Mouse (Mus musculus) embryonic facial prominence, embryonic 12.5 days (tissue): ENCODE data around the gene Exosc10. TPM values are rescaled to one million over a fixed set of nuclear protein-coding genes. Genes with fewer than 3 reads are reported as not detected.

Experiments
- ATAC-seq: fragments of 200-750 bp; cut with Nextera tagmentation; 2 replicates; pipeline ENCODE4 v1.8.0; 2017; ENCODE audit not compliant: insufficient number of reproducible peaks, insufficient read depth, low FRiP score, low TSS enrichment
- H3K27ac ChIP-seq: fragments of 300-500 bp; sonication (generic); 2 replicates; pipeline ENCODE4 v1.5.1; 2016; ENCODE audit warnings: mild to moderate bottlenecking
- H3K27me3 ChIP-seq: fragments of 300-500 bp; sonication (generic); 2 replicates; pipeline ENCODE4 v1.6.1; 2016; ENCODE audit warnings: mild to moderate bottlenecking, moderate library complexity
- H3K36me3 ChIP-seq: fragments of 300-500 bp; sonication (generic); 2 replicates; pipeline ENCODE4 v1.6.1; 2016; ENCODE audit warnings: mild to moderate bottlenecking
- H3K4me1 ChIP-seq: fragments of 300-500 bp; sonication (generic); 2 replicates; pipeline ENCODE4 v1.6.1; 2016
- H3K4me2 ChIP-seq: fragments of 300-500 bp; sonication (generic); replicated peaks from 2 replicates; pipeline ENCODE4 v1.6.1; 2016; ENCODE audit warnings: mild to moderate bottlenecking, moderate library complexity
- H3K4me3 ChIP-seq: fragments of 300-500 bp; sonication (generic); 2 replicates; pipeline ENCODE4 v1.5.1; 2016; ENCODE audit warnings: mild to moderate bottlenecking
- H3K9ac ChIP-seq: fragments of 300-500 bp; sonication (generic); 2 replicates; pipeline ENCODE4 v1.6.1; 2016; ENCODE audit warnings: mild to moderate bottlenecking, moderate library complexity
- H3K9me3 ChIP-seq: fragments of 300-500 bp; sonication (generic); 2 replicates; pipeline ENCODE4 v1.6.1; 2016; ENCODE audit warnings: mild to moderate bottlenecking, moderate library complexity
- WGBS: fragments of 180-500 bp; shearing (Covaris S2); methylation state at CpG from one replicate; pipeline ENCODE4 v1.1.7; 2016; 5-methylcytosine and 5-hydroxymethylcytosine counted together
- polyA plus RNA-seq: library from polyadenylated mRNA; unstranded; fragments of >200 nt; fragmentation: Nextera tagmentation; extraction: Ambion mirVana; gene quantifications from 2 replicates; pipeline ENCODE4 v1.2.1, GENCODE M21; 2016

Exosc10 gene
- polyA plus RNA-seq, 1 experiment from 2014 or later: 109 TPM

DNA sequence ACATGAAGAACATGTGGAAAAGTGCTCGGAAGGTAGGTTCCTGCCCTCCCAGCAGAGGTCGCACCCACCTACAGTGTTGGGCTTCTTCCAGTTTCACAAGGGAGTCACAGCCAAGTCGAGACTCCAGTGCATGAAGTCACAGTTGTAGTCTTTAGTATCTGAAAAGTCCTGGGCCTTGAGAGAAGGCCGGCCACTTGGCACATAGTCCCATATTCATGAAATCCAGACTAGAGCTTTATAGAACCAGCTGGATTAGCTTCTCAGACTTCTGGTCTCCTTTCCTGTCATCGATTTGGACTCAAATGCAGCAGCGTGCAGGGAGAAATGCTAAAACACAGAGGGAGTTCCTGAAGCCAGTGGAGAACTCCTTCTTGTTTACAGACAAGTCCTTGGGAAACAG lies 27.5 kb upstream of the Exosc10 start:
- H3K36me3 ChIP-seq: peaks cover 88% of the 10 kb centered on the region

DNA sequence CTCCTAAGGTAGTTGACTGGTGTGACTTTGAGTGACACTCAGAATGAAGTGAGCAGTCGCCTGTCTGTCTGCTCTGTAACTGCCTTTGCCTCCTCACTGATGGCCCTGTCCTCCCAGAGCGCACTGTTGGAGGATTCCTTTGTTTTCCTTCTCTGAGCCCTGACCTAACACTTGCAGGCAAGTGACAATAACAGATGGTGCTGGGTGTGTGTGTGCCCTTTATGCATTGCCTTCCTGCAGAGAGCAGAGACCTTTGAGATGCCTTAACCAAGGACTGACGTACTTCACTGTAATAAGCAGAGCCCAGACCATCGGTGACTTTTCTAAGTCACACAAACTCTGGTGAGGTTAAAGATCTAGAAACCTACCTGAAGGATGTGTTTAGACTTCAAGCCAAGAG lies 26.9 kb upstream of the Exosc10 start:
- Histone ChIP-seq H3K9ac (no peak overlapping the region), H3K4me2 (no peak overlapping the region), H3K36me3 (peaks cover 87% of the 10 kb centered on the region), H3K4me3 (no peak overlapping the region), H3K27ac (no peak overlapping the region), H3K4me1 (no peaks in the 10 kb centered on the region), H3K9me3 (no peaks in the 10 kb centered on the region), H3K27me3 (no peaks in the 10 kb centered on the region)
- WGBS: 90% methylated on average over 4 of the region's 4 CpGs
- no peak for ATAC-seq

More for the DNA sequence above, 27.5 kb upstream of the Exosc10 start:
- H3K4me2 ChIP-seq: no peak overlapping the region
- no peak overlapping the region for H3K9ac ChIP-seq
- H3K27me3 ChIP-seq: no peaks in the 10 kb centered on the region
- no peaks in the 10 kb centered on the region for H3K9me3 ChIP-seq
- no peak for ATAC-seq
- no peak overlapping the region for H3K4me3 ChIP-seq
- H3K27ac ChIP-seq: no peak overlapping the region
- 90% methylated on average over 6 of the region's 6 CpGs for WGBS
- H3K4me1 ChIP-seq: no peaks in the 10 kb centered on the region

DNA sequence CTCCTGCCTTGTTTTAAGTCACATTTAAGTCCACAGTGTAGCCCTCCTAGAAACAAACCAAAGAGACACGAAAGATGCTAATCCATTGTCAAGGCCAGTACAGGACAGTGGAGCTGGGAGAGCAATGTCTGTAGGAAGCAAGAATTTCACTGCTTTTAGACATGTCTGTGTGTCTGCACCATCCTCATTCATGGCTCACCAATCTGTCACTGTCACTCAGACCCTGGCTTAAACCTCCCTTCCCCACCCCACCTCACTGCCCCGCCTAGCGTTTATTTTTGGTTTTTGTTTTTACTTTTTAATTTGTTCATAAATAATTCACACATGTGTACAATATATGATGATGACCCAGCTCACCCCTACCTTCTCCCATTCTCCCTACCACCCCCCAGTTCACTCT lies 25.7 kb upstream of the Exosc10 start:
- Histone ChIP-seq H3K4me1 (no peaks in the 10 kb centered on the region), H3K36me3 (peaks cover 87% of the 10 kb centered on the region), H3K4me2 (no peak overlapping the region), H3K9ac (no peak overlapping the region), H3K27me3 (no peaks in the 10 kb centered on the region), H3K9me3 (no peaks in the 10 kb centered on the region), H3K4me3 (no peak overlapping the region), H3K27ac (no peak overlapping the region)
- no peak for ATAC-seq
- WGBS: 87% methylated on average over 3 of the region's 3 CpGs

- H3K4me2 ChIP-seq: no peak overlapping the region
- no peak overlapping the region for H3K9ac ChIP-seq
- WGBS: 90% methylated on average over 12 of the region's 12 CpGs
Observed at GRCm38 (mm10) chr4:148533613-148534328, 24.5 kb upstream of the Exosc10 start.

DNA sequence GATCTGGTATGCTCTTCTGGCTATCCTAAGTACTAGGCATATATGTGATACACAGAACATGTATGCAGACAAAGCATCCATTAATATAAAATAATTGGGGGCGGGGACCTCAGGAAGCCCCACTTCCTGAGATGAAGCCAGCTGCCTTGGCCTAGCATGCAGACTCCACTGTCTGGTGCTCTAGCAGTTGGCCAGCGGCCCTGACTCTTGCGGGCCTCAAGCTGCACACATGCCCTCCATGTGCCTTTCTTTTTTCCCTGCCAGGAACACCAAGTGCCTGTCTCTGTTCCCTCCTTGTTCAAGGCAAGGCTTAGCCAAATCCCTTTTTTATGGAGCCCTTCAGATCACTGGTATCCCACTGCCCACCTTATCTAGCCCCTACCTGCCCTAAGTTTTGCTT lies 22.4 kb upstream of the Exosc10 start:
- Histone ChIP-seq H3K4me1 (no peaks in the 10 kb centered on the region), H3K36me3 (peaks cover 95% of the 10 kb centered on the region), H3K27me3 (no peaks in the 10 kb centered on the region), H3K4me3 (no peak overlapping the region), H3K27ac (no peak overlapping the region), H3K4me2 (no peak overlapping the region), H3K9me3 (no peaks in the 10 kb centered on the region), H3K9ac (no peak overlapping the region)
- WGBS: 82% methylated on average over 3 of the region's 3 CpGs
- ATAC-seq: no peak

More at GRCm38 (mm10) chr4:148533613-148534328, 24.5 kb upstream of the Exosc10 start:
- H3K4me3 ChIP-seq: no peak overlapping the region
- no peaks in the 10 kb centered on the region for H3K4me1 ChIP-seq
- H3K9me3 ChIP-seq: no peaks in the 10 kb centered on the region
- H3K27me3 ChIP-seq: no peaks in the 10 kb centered on the region
- ATAC-seq: no peak
- H3K36me3 ChIP-seq: peaks cover 95% of the 10 kb centered on the region
- H3K27ac ChIP-seq: no peak overlapping the region

DNA sequence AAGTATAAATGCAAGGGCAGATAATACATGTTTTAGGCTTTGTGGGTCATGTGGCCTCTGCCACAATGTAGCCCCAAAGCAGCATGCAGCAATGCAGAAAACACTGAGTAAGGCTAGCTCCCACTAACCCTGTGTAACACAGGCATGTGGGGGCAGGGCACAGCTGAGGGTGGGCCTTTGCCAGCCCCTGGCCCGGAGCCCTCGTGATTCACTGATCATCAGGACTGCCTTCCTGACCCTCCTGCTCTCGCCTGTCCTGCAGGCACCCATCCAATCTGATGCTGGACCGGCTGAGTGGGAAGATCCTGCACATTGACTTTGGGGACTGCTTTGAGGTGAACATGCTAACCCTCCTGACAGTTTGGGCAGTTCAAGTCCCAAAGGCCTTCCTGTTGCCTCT lies 9.1 kb upstream of the Exosc10 start:
- Histone ChIP-seq H3K27ac (no peak overlapping the region), H3K27me3 (no peaks in the 10 kb centered on the region), H3K4me1 (no peaks in the 10 kb centered on the region), H3K36me3 (peaks cover 91% of the 10 kb centered on the region), H3K9me3 (no peaks in the 10 kb centered on the region), H3K4me3 (no peak overlapping the region), H3K9ac (no peak overlapping the region), H3K4me2 (no peak overlapping the region)
- 84% methylated on average over 4 of the region's 4 CpGs for WGBS
- no peak for ATAC-seq

DNA sequence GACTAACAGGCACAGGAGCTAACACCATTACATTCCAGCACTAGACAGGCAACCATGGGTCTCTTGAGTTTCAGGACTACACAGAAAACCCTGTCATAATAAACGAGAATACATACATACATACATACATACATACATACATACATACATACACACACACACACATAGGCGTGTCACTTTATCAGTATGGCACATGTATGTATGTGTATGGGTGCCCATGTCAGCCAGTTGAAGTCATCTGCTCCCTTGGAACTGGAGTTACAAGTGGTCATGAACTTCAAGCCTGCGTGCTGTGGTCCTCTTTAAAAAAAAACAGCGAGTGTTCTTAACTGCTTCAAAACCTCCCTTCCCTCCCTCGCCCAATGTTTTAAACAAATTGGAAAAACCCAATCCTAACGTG lies 463 bp upstream of the Exosc10 start:
- no peaks in the 10 kb centered on the region for H3K27me3 ChIP-seq
- peak overlapping the region; percentile 94 for H3K27ac ChIP-seq
- ATAC-seq: no peak
- 0 out of 2 replicates have a peak, but pooled peaks cover 3% of the 10 kb centered on the region for H3K4me1 ChIP-seq
- H3K4me2 ChIP-seq: peak overlapping the region; percentile 64
- H3K36me3 ChIP-seq: peaks cover 62% of the 10 kb centered on the region
- 33% methylated on average over 6 of the region's 6 CpGs for WGBS
- H3K9ac ChIP-seq: peak overlapping the region; percentile 87
- no peaks in the 10 kb centered on the region for H3K9me3 ChIP-seq
- H3K4me3 ChIP-seq: peak overlapping the region; percentile 80

GRCm38 (mm10) chr4:148562676-148563075 lies 4.4 kb downstream of the Exosc10 start:
- H3K36me3 ChIP-seq: peaks cover 76% of the 10 kb centered on the region
- no peaks in the 10 kb centered on the region for H3K27me3 ChIP-seq
- H3K9me3 ChIP-seq: no peaks in the 10 kb centered on the region
- 94% methylated on average over 17 of the region's 17 CpGs for WGBS
- ATAC-seq: no peak
- H3K4me2 ChIP-seq: no peak overlapping the region
- H3K27ac ChIP-seq: no peak overlapping the region
- H3K4me3 ChIP-seq: no peak overlapping the region
- no peak overlapping the region for H3K9ac ChIP-seq
- 0 out of 2 replicates have a peak, but pooled peaks cover 2% of the 10 kb centered on the region for H3K4me1 ChIP-seq

DNA sequence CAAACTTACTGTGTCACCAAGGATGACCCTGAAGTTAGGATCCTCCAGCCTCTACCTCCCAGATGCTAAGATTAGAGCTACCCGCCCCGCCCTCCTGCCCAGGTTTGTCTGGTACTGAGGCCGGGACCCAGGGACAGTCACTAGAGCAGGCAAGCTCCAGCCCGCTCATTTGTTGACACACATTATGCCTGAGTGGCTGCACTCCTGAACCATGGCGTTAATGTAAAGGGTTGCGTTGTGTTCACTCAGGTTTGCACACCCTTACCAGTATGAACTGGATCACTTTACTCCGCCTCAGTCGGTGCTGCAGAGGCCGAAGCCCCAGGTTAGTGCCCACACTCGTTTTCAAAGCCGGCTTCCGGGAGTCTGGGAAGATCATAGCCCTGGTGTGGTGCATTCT lies 5.4 kb downstream of the Exosc10 start:
- no peaks in the 10 kb centered on the region for H3K4me1 ChIP-seq
- no peaks in the 10 kb centered on the region for H3K9me3 ChIP-seq
- peaks cover 85% of the 10 kb centered on the region for H3K36me3 ChIP-seq
- H3K4me2 ChIP-seq: no peak overlapping the region
- H3K27ac ChIP-seq: no peak overlapping the region
- WGBS: 94% methylated on average over 12 of the region's 12 CpGs
- no peak overlapping the region for H3K9ac ChIP-seq
- no peak overlapping the region for H3K4me3 ChIP-seq
- ATAC-seq: no peak; the same call in 1 of the 2 replicates
- H3K27me3 ChIP-seq: no peaks in the 10 kb centered on the region

DNA sequence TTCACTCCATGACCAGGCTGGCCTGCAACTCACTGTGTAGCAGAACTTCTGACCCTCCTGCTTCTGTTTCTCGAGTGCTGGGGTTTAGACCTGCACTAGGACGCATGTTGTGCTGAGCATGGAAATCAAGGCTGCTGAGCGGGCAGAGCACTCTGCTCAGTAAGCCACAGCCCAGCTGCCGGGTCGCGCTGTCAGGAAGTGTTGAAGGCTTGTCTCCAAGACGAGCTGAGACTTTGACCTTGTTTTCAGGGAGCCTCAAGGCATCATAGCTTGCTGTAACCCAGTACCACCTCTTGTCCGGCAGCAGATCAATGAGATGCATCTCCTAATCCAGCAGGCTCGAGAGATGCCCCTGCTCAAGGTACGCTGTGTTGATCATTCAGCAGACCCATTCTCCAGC lies 11.9 kb downstream of the Exosc10 start:
- no peaks in the 10 kb centered on the region for H3K27me3 ChIP-seq
- no peaks in the 10 kb centered on the region for H3K4me1 ChIP-seq
- H3K27ac ChIP-seq: no peak overlapping the region
- WGBS: 90% methylated on average over 10 of the region's 10 CpGs
- H3K9ac ChIP-seq: no peak overlapping the region
- peaks cover 98% of the 10 kb centered on the region for H3K36me3 ChIP-seq
- no peak overlapping the region for H3K4me2 ChIP-seq
- no peak for ATAC-seq
- no peaks in the 10 kb centered on the region for H3K9me3 ChIP-seq
- H3K4me3 ChIP-seq: no peak overlapping the region

DNA sequence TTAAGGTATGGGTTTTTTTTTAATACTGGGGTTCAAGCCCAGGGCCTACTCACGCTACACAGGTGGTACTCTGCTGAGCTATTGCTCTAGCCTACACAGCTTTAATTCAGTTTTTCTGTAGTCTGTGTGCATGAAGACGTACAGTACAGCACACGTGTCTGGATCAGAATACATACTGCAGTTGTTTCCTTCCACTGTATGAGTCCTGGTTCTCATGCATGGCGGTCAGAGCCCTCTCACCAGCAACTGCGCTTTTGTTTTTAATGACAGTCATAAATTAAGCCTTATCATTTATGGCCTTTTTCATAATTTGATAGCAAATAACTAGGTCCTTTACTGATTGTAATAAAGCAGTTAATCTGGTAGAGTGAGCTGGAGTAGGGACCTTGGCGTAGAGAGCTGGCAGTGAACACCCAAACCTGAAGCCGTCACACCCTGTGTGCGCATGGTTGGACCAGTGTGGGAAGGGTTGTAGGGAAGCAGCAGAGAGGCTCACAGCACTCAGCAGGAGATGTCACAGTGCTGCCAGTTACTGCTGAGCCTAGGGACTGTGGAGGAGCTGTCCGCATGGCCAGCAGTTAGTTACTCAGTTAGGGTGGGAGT lies 12.6 kb downstream of the Exosc10 start:
- no peak overlapping the region for H3K4me2 ChIP-seq
- no peak overlapping the region for H3K27ac ChIP-seq
- 96% methylated on average over 9 of the region's 9 CpGs for WGBS
- peaks cover 98% of the 10 kb centered on the region for H3K36me3 ChIP-seq
- no peaks in the 10 kb centered on the region for H3K9me3 ChIP-seq
- H3K4me3 ChIP-seq: no peak overlapping the region
- H3K4me1 ChIP-seq: no peaks in the 10 kb centered on the region
- H3K9ac ChIP-seq: no peak overlapping the region
- no peak for ATAC-seq
- H3K27me3 ChIP-seq: no peaks in the 10 kb centered on the region

DNA sequence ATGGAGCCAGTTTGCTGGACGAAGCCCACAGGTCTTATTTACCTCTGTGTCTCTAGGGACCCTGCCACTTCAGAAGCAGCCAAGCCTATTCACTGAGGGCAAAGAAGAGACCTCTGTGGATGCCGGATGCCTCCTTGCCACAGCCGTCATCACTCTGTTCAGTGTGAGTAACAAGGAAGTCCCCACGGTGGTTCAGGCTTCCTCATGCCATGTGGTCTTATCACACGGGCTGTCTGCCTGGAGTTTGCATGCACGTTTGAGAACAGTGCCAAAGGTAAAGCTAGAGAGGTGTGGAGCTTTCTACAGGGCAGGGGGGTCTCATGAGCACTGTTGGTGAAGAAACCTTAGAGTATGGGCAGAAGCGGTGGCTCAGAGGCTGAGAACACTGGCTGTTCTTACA lies 15.0 kb downstream of the Exosc10 start:
- Histone ChIP-seq H3K4me3 (no peak overlapping the region), H3K9me3 (no peaks in the 10 kb centered on the region), H3K36me3 (peaks cover 96% of the 10 kb centered on the region), H3K4me1 (no peaks in the 10 kb centered on the region), H3K27ac (no peak overlapping the region), H3K4me2 (no peak overlapping the region), H3K9ac (no peak overlapping the region), H3K27me3 (no peaks in the 10 kb centered on the region)
- no peak for ATAC-seq
- WGBS: 84% methylated on average over 7 of the region's 7 CpGs
